In the genomic region with DNA sequence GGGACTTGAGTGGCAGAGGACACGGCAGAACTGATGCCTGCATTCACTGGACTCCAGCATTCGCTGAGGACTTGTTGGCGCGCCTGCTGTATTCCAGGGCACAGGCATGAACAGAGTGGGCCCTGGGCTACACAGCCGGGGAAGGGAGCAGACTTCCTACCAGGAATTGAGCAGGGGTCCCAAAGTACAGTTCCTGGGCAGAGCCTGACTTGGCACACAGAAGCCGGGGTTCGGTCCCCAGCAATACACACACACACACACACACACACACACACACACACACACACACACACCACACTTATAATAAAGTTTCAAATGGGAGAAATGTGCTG, we compare ENCODE assay signal across 9 mouse cellular contexts. TPM values are rescaled to one million over a fixed set of nuclear protein-coding genes. Genes with fewer than 3 reads are reported as not detected.
A peak's percentile ranks its signal among the peaks of the same experiment; 100 is the strongest.
DNase-seq lines count a peak whose midpoint lies in the region; ATAC-seq and TF ChIP-seq lines count a peak whose summit lies in the region.
"Had no signal": no experiment of that assay in that cellular context is flagged by ENCODE, and none has a peak within 500 bp of the region (broad histone marks: within the 10 kb centered on the region; RNA-seq: fewer than 3 reads in every experiment).

No protein-coding gene starts in this region.

- TF ChIP-seq POLR2A in kidney, adult 2 months (IDR thresholded peaks at IDR 0.05; ENCODE audit: low read depth, low read length): no peak

- no peaks in the 10 kb centered on the region for H3K27me3 ChIP-seq in kidney, adult 2 months (replicated peaks; ENCODE audit: control insufficient read depth, insufficient read depth, low read length)
- H3K27me3 ChIP-seq in hindbrain, embryonic 12.5 days: 0 out of 2 replicates have a peak, but pooled peaks cover 6% of the 10 kb centered on the region
- H3K27me3 ChIP-seq in midbrain, embryonic 11.5 days (ENCODE audit: control insufficient read depth, insufficient read depth, low read length): no peaks in the 10 kb centered on the region
- H3K27me3 ChIP-seq: Patski had no signal

- 2% methylated on average over 7 of the region's 7 CpGs for WGBS in kidney, adult 2 months
- WGBS in hindbrain, embryonic 12.5 days: 4% methylated on average over 7 of the region's 7 CpGs
- 7% methylated on average over 7 of the region's 7 CpGs for WGBS in midbrain, embryonic 11.5 days

- peak overlapping the region; percentile 78 for H3K9ac ChIP-seq in hindbrain, embryonic 12.5 days
- H3K9ac ChIP-seq in midbrain, embryonic 11.5 days (ENCODE audit: low read length): peak overlapping the region; percentile 70

- peaks cover 6% of the 10 kb centered on the region; the same call in 1 of the 2 replicates for H3K4me1 ChIP-seq in kidney, adult 2 months (ENCODE audit: control insufficient read depth, insufficient read depth, low read length)
- peaks cover 21% of the 10 kb centered on the region for H3K4me1 ChIP-seq in hindbrain, embryonic 12.5 days
- peaks cover 8% of the 10 kb centered on the region for H3K4me1 ChIP-seq in midbrain, embryonic 11.5 days (ENCODE audit: control insufficient read depth, insufficient read depth, low read length)

- TF ChIP-seq CTCF in kidney, adult 2 months (conservative IDR thresholded peaks at IDR 0.05; ENCODE audit: insufficient read depth, insufficient read length, low read depth, low read length): no peak

- H3K4me2 ChIP-seq in hindbrain, embryonic 12.5 days (replicated peaks): peak overlapping the region; percentile 89
- H3K4me2 ChIP-seq in midbrain, embryonic 11.5 days: peak overlapping the region; percentile 78

- no peaks in the 10 kb centered on the region for H3K9me3 ChIP-seq in hindbrain, embryonic 12.5 days (replicated peaks)
- H3K9me3 ChIP-seq in midbrain, embryonic 11.5 days (ENCODE audit: control insufficient read depth, low read length): no peaks in the 10 kb centered on the region

- no peak overlapping the region for H3K27ac ChIP-seq in kidney, adult 2 months (ENCODE audit: insufficient read depth, low read depth, low read length)
- peak overlapping the region; percentile 89 for H3K27ac ChIP-seq in hindbrain, embryonic 12.5 days
- H3K27ac ChIP-seq in midbrain, embryonic 11.5 days (ENCODE audit: low read depth, low read length): peak overlapping the region; percentile 63

- H3K36me3 ChIP-seq in kidney, adult 2 months (ENCODE audit: control insufficient read depth, insufficient read depth, low read length): no peaks in the 10 kb centered on the region
- H3K36me3 ChIP-seq in hindbrain, embryonic 12.5 days: no peaks in the 10 kb centered on the region
- no peaks in the 10 kb centered on the region for H3K36me3 ChIP-seq in midbrain, embryonic 11.5 days (ENCODE audit: control insufficient read depth, insufficient read depth, low read length)

- peak; percentile 42 for ATAC-seq in activated CD4-positive, CD25-positive, alpha-beta regulatory T cell, adult 4 months
- ATAC-seq in hindbrain, embryonic 12.5 days (ENCODE audit: low FRiP score): no peak; the same call in 1 of the 2 replicates
- ATAC-seq in midbrain, embryonic 11.5 days (ENCODE audit: low FRiP score): no peak

- H3K4me3 ChIP-seq in kidney, adult 2 months (ENCODE audit: insufficient read depth, low read depth, low read length): peak overlapping the region; percentile 43
- H3K4me3 ChIP-seq in hindbrain, embryonic 12.5 days: peak overlapping the region; percentile 63
- peak overlapping the region; percentile 47 for H3K4me3 ChIP-seq in midbrain, embryonic 11.5 days (ENCODE audit: low read depth, low read length)

- no peak for DNase-seq in kidney, adult 2 months
- DNase-seq in kidney, adult 18-20 months: no peak
- DNase-seq in midbrain, embryonic 11.5 days (ENCODE audit: low spot score, missing footprints): no peak
- DNase-seq in urinary bladder, postnatal 25 days (ENCODE audit: low spot score): no peak
- DNase-seq in cerebellum, postnatal 25 days: no peak
- DNase-seq in cerebellum, adult 11 months: no peak

RNA-seq across cellular contexts. Expression of gene Crtc1, which starts 0.4 kb away (rescaled TPM):
- polyA plus RNA-seq in kidney, adult 2 months (2012; rRNA removed): 16.8 and 18.1 TPM in 2 replicates
- 1 to 10 TPM; 7.1 to 8.4 TPM for polyA plus RNA-seq in activated CD4-positive, CD25-positive, alpha-beta regulatory T cell, adult 4 months (2017; shearing (Covaris generic))
- 24.6 and 27.1 TPM in 2 replicates for polyA plus RNA-seq in hindbrain, embryonic 12.5 days (2016; fragmentation: Nextera tagmentation; extraction: Ambion mirVana)
- 11.8 and 12.9 TPM in 2 replicates for polyA plus RNA-seq in midbrain, embryonic 11.5 days (2014; fragmentation: Nextera tagmentation; extraction: Ambion mirVana)

RNA-seq across cellular contexts. Expression of gene Klhl26, which starts 37.0 kb away (rescaled TPM):
- 20.2 and 29.7 TPM in 2 replicates for polyA plus RNA-seq in kidney, adult 2 months (2012; rRNA removed)
- 1 to 10 TPM; 7.2 to 9.5 TPM for polyA plus RNA-seq in activated CD4-positive, CD25-positive, alpha-beta regulatory T cell, adult 4 months (2017; shearing (Covaris generic))
- polyA plus RNA-seq in hindbrain, embryonic 12.5 days (2016; fragmentation: Nextera tagmentation; extraction: Ambion mirVana): 22.2 and 23.9 TPM in 2 replicates
- 12.6 and 13.1 TPM in 2 replicates for polyA plus RNA-seq in midbrain, embryonic 11.5 days (2014; fragmentation: Nextera tagmentation; extraction: Ambion mirVana)

RNA-seq across cellular contexts. Expression of gene Tmem59l, which starts 47.3 kb away (rescaled TPM):
- polyA plus RNA-seq in kidney, adult 2 months (2012; rRNA removed): 0.20 and 0.44 TPM in 2 replicates
- polyA plus RNA-seq in activated CD4-positive, CD25-positive, alpha-beta regulatory T cell, adult 4 months (2017; shearing (Covaris generic)): under 1 TPM in 1 of 2 experiments, not detected in 1; 0.22 TPM
- polyA plus RNA-seq in hindbrain, embryonic 12.5 days (2016; fragmentation: Nextera tagmentation; extraction: Ambion mirVana): 27.0 and 29.2 TPM in 2 replicates
- 12.3 TPM in 2 replicates for polyA plus RNA-seq in midbrain, embryonic 11.5 days (2014; fragmentation: Nextera tagmentation; extraction: Ambion mirVana)

RNA-seq across cellular contexts. Expression of gene Crlf1, which starts 53.1 kb away (rescaled TPM):
- 2.6 TPM in 2 replicates for polyA plus RNA-seq in kidney, adult 2 months (2012; rRNA removed)
- not detected for polyA plus RNA-seq in activated CD4-positive, CD25-positive, alpha-beta regulatory T cell, adult 4 months (2017; shearing (Covaris generic))
- 3.3 and 4.2 TPM in 2 replicates for polyA plus RNA-seq in hindbrain, embryonic 12.5 days (2016; fragmentation: Nextera tagmentation; extraction: Ambion mirVana)
- 0.23 and 0.90 TPM in 2 replicates for polyA plus RNA-seq in midbrain, embryonic 11.5 days (2014; fragmentation: Nextera tagmentation; extraction: Ambion mirVana)
